Mouse (Mus musculus): ENCODE measurements around the gene Plekhm1.
A peak's percentile ranks its signal among the peaks of the same experiment; 100 is the strongest.

The Plekhm1 gene

GRCm38 (mm10) chr11:103360661-103361081, 51.8 kb downstream of the Plekhm1 start:
- no peak for DNase-seq (ENCODE audit: low spot score)

DNA sequence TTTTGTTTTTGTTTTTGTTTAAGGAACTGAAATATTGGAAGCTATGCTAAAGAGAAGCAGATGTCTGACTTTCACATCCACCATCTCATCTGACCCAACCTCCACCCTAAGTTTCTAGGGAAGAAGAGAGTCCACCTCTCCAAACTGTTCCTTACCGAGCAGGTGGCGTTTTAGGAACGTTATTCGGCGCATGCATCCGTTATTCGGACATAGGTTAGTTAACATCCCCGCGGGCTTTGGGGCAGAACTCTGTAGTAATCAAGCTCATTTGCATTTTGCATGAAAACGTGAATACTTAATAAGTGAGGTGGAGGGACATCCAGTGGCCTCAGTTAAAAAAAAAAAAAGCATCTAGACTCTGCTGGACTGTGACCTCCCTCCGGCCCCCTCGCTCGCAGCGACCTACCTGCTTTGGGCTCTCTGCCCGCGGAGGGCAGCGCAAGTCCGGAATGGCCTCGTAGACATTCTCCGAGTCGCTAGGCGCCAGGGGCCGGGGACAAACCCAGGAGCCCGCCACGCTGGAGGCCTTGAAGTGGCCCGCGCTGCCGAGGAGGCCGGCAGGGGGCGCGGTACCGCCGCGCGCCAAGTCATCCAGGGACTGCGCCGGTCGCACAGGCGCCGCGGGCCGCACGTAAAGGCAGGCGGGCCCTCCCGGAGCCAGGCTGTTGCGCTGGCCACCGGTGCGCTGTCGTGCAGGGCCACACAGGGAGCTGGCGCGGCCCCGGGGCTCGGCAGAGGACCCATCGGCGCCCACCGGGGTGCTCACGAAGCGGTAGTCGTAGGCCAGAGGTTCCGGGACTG, 52.4 kb downstream of the Plekhm1 start:
- peak; percentile 88 for DNase-seq (ENCODE audit: low spot score)

DNA sequence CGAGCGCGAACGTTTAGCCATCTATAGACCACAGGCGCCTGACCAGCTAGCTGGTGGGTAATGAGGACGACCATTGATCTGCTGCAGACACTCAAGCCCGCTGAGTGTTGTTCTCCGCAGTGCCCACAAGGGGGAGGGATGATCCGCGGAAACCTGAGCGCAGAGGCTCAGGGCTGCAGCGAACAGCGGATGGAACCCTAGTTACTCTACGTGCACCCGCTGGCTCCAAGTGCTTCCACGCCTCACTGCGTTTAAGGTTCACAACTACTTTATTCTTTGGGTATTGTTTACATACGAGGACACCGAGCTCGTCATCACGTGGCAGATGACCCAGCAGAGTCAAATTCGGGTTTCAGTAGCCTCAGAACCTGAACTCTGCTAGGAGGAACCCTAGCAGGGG, 53.4 kb downstream of the Plekhm1 start:
- DNase-seq (ENCODE audit: low spot score), result peak; percentile 82

DNA sequence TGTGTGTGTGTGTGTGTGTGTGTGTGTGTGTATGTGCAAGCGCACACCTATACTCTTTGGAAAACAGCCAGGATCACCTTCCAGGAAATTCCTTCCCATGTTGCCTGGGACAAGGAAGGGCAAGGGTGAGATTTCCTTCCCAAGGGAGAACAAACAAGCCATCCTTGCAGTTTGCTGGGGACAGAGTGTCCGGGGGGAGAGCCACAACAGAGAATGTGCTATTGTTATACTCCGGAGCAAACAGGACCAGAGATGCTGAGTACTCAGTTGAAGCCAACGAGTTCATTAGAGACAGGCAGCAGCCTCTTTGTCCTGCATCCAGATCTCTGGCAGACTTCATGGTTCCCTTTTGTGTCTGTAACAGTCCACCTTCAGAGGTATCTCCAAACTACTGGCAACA, 54.2 kb downstream of the Plekhm1 start:
- DNase-seq (ENCODE audit: low spot score), result no peak

GRCm38 (mm10) chr11:103357710-103358109, 54.8 kb downstream of the Plekhm1 start:
- DNase-seq (ENCODE audit: low spot score), result no peak

GRCm38 (mm10) chr11:103356938-103357670, 55.4 kb downstream of the Plekhm1 start:
- DNase-seq (ENCODE audit: low spot score), result no peak

- no peak for DNase-seq (ENCODE audit: low spot score)
Observed at GRCm38 (mm10) chr11:103356032-103356571, 56.4 kb downstream of the Plekhm1 start.

DNA sequence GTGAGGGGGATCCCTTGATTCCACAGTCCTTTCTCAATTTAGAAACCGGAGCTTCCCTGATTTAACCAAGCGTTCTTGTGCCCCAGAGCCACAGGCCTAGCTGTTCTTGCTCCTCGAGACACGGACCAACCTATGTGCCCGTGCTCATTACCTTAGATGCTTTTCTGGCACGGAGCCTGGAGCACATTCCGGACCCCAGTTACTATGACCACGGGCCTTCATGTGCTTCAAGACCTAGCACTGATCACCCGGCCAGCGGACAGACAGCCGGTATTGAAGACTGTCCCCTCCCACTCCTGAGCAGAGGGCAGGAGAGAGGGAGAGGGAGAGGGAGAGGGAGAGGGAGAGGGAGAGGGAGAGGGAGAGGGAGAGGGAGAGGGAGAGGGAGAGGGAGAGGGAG, 57.2 kb downstream of the Plekhm1 start:
- DNase-seq (ENCODE audit: low spot score), result no peak

- no peak for DNase-seq (ENCODE audit: low spot score)
Observed at GRCm38 (mm10) chr11:103354033-103354432, 58.5 kb downstream of the Plekhm1 start.

DNA sequence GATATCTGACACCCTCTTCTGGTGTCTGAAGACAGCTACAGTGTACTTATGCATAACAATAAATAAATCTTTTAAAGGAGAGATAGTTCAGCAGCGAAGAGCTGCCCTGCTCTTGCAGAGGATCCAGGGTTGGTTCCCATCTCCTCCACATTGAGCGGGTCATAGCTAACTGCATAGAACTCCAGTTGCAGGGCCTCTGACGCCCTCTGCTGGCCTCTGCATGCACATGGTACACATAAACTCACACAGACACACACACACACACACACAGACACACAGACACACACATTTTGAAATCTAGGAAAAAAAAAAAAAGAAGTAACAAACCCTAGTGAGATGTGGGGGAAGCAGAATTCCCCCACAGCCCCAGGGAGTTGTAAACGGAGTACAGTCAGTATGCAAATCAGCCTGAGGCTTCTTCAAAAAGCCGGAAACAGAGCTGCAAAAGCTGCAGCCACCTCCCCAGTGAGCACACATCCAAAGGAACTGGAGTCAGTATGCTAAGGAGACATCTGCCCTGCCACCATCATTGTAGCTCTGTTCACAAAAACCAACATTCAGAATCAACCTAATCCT, 60.2 kb downstream of the Plekhm1 start:
- no peak for DNase-seq (ENCODE audit: low spot score)

DNA sequence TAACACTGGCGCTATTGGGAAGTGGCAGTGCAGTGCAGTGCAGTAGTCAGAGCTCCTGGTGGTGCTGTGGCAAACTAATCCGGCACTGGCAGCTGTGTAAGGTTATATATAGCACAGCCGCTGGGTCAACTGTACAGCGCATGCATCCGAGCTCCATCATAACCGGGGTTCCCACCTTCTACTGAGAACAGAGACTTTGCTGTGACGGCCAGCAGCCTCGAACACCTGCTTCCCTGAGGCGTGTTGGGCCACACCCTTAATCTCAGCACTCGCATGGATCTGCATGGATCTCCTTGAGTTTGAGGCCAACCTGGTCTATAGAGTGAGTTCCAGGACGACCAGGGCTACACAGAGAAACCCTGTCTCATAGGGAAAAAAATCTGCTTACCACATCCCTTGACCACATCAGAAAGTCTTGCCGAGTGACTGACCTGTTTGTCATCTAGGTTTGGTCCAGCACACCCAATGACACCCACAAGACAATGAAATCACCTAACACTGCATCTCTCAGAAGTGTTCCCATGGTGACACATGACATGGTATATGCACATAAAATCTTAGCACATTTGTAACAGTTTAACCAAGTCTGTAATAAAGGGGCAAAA, 61.7 kb downstream of the Plekhm1 start:
- DNase-seq (ENCODE audit: low spot score), result no peak

DNA sequence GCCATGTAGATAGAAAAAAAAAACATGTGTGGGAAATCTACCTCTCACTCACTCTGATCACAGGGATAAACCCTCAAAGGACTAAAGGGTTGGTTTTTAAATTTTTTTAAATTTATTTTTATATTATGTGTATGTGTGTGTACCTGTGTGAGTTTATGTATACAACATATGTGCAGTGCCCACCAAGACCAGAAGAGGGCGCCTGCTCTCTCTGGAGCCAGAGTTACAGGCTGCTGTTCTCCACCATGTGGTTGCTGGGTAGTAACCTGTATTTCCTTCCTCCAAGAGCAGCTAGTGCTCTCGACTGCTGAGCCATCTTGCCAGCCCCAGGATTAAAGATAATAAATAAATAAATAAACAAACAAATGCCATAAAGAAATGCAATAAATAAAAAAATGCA, 62.8 kb downstream of the Plekhm1 start:
- DNase-seq (ENCODE audit: low spot score), result no peak

DNA sequence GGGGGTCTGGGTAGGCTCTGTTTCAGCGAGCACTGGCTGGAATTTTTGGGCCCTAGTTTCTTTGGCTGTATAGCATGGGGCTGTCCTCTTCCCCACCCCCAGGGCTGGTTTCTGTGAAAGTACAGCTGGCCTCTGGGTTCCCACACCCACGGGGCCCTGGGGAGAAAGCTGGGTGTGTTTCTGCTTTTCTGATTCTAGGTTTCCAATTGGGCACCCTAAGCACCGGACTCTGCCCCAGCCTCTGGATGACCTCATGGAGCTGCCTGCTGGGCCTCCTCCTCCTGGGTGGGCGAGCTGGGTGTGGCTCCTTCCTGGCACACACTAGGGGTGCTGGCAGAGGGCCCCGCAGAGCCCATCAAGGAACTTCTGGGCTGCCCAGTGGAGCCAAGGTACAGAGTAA, 65.8 kb downstream of the Plekhm1 start:
- peak; percentile 72 for DNase-seq (ENCODE audit: low spot score)

DNA sequence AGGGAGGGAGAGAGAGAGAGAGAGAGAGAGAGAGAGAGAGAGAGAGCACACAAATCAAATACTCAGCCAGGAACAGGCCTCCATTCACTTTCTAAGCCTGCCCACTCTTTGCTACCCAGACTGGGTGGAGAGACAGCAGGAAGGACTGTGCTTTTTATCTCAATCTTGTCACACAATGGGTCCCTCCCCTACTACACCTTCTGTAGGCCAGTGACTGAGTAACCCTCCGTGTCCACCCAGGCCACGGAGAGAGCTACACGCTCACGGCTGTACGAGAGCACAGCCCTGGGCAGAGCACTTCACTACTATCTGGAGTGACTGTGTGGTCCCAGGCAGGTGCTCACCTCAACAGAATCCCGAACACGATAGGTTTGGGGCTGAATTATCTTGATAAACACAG, 66.3 kb downstream of the Plekhm1 start:
- no peak for DNase-seq (ENCODE audit: low spot score)

DNA sequence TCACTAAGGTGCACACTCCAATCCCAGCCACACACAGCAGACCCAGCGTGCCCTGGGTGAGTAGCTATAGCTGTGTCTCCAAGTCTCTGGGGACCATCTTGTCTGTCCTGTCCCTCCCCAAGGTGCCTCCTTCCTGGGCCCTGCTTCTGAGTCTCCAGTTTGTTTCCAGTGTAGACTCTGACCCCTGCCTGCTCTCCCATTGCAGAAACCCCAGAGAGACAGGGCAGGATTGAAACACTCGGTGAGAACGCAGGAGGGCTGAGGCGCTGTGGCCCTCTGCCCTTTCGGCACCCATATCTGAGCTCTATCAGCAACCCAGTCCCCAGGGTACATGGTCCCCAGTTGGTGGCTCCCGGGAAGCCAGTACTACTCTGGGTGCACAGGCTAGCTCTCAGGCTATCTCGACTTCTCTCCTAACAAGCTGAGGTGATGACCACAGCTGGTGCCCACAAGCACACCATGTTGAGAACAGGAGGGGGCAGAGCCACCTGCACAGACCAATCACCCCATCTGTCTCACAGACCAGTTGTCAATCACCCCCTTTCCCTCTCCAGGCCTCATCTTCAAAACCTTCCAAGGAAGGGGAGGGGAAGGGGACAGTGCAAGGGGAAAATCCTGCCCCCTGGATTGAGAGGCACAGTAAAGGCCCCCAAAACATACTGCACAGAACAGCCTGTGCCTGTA, 66.9 kb downstream of the Plekhm1 start:
- no peak for DNase-seq (ENCODE audit: low spot score)

DNA sequence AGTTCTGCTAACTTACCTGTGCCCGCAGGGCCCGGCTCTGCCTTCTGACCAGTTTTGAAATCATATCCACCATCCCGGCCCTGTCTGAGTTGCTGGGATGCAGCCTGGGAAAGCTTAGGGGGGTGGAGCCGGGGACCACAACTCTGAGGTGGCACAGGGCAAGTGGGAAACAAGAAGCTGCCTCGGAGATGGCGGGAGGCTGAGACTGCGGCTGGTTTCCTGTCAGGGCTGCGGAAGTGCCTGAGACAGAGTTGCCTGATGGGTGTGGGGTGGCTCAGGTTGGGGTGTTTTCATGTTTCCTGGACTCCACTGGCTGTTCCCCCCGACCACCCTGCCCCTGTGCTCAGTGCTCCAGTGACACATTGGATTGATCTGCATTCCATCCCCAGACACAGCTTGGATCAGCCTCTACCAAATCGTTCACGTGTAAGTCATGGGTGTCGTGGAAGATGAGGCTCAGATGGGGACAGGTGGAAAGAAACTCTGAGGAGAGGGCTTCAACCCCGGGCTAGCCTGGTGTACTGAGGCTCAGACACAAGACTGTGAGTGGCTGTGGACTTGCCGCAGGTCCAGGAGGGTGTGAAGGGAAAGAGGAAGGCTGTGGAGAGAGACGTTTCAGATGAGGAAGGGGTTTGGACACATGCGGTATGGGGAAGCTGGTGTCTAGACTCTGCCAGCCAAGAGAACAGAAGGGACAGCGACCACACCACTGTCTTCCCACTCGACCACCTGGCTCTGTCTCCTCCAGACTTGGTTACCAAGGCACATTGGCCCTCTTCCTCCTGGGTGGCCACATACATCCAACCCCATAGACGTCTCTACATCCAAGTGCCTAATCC, 67.8 kb downstream of the Plekhm1 start:
- DNase-seq (ENCODE audit: low spot score), result no peak

DNA sequence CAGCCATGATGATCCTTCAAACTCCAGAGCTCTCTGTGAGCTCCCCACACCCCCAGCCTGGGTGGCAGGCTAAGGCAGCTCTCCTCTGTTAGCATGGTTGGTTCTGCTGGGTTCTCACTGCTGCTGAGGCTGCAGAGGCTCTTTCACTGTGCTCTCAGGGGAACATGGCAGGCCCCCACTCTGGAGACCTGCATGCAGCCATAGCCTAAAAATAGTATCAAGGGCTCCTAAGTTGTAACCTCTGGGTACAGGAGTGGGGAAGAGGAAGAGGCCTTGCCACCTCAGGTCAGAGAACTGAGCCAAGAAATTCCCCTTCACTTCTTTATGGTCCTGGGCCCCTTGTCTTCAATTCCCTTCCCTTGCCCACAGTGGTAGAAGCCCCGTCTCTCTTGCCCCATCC, 68.6 kb downstream of the Plekhm1 start:
- DNase-seq (ENCODE audit: low spot score), result no peak

DNA sequence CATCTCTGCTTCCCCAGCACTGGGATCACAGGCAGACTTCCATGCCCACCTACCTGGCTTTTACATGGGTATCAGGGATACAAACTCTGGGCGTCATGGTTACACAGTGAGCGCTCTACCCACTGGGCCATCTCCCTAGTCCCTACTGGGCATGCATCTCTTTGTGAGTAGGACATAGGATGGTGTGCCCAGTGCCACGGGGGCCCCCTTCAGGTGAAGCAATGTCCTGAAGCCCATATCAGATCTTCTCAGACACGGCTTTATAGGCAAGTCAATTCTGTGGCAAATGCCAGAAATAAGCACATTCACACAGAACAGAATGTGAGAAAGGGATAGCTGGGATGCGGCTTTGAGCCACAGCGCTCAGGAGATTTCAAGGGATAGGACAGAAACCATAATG, 69.4 kb downstream of the Plekhm1 start:
- DNase-seq (ENCODE audit: low spot score), result no peak

DNA sequence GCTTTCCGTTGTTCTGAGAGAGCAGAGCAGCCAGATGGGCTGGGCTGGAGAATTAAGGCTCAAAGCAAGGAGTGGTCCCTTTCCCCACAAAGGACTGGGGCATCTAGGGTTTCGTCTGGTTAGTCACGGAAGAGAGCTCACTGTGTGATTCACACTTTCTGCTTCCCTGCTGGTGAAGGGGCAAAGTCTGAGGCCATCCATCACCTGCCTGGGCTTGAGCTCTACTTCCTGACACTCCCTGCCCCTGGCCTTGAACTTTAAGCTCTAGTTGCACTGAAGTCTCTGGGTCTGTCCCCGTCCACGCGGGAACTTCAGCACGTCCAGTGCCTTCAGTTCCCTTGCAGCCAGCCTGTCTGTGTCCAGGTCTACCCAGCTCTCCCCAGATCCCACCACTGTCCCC, 71.8 kb downstream of the Plekhm1 start:
- no peak for DNase-seq (ENCODE audit: low spot score)

GRCm38 (mm10) chr11:103340130-103340529, 72.4 kb downstream of the Plekhm1 start:
- no peak for DNase-seq (ENCODE audit: low spot score)

Data from lung, postnatal 25 days (tissue).